Mouse (Mus musculus) testis, adult 2 months (tissue): ENCODE measurements at regions not wholly inside any gene's neighbourhood (a gene's known extent, or its start where the extent isn't known, plus 50 kb on each side); places are given as distances from the start of the nearest gene placed in this dataset.

ENCODE experiments used
- CTCF ChIP-seq: fragments of 200-500 bp; IDR thresholded peaks from 2 replicates; pipeline ENCODE4 v1.5.1; 2012; ENCODE audit warnings: low read depth, mild to moderate bottlenecking, inconsistent platforms, low read length, moderate library complexity; ENCODE audit not compliant: control insufficient read depth, insufficient read depth, insufficient replicate concordance
- POLR2A ChIP-seq: fragments of 200-500 bp; IDR thresholded peaks from 2 replicates; pipeline ENCODE4 v1.6.1; 2012; ENCODE audit warnings: low read depth, mild to moderate bottlenecking, inconsistent platforms, low read length, moderate library complexity; ENCODE audit not compliant: control insufficient read depth

- no peak for TF ChIP-seq CTCF
- TF ChIP-seq POLR2A: no peak
Observed at GRCm38 (mm10) chr1:136698454-136699152, 73.9 kb downstream of the Zfp281 start.
